Mouse (Mus musculus) cerebellum, postnatal 14 days (tissue): Measurements from ENCODE around the gene Zic1.

Experiments
- DNase-seq, 2 experiments: peaks; one replicate each; pipeline ENCODE4 v3.0.0; 2021; ENCODE audit warnings: mixed read lengths in 2 of 2

Zic1 gene

GRCm38 (mm10) chr9:91384136-91384500 is 18.5 kb upstream of the Zic1 start:
- peak; percentile 74 to 78 for DNase-seq

GRCm38 (mm10) chr9:91383441-91384135 is 18.0 kb upstream of the Zic1 start:
- peak; percentile 82 to 85 for DNase-seq

- peak; percentile 67 to 73 for DNase-seq
Observed at GRCm38 (mm10) chr9:91382471-91383255, 17.1 kb upstream of the Zic1 start.

- DNase-seq, result no peak
Observed at GRCm38 (mm10) chr9:91382111-91382379, 16.4 kb upstream of the Zic1 start.

GRCm38 (mm10) chr9:91381284-91382110 is 15.9 kb upstream of the Zic1 start:
- peak; percentile 94 to 96 for DNase-seq

- DNase-seq, result peak; percentile 74 to 75
Observed at GRCm38 (mm10) chr9:91380458-91380914, 14.9 kb upstream of the Zic1 start.

GRCm38 (mm10) chr9:91379781-91380457 is 14.3 kb upstream of the Zic1 start:
- DNase-seq, result peak; percentile 61 to 67

GRCm38 (mm10) chr9:91379300-91379635 is 13.7 kb upstream of the Zic1 start:
- DNase-seq, result no peak

GRCm38 (mm10) chr9:91378411-91379299 is 13.0 kb upstream of the Zic1 start:
- peak; percentile 81 to 86 for DNase-seq

- peak; percentile 89 to 91 for DNase-seq
Observed at GRCm38 (mm10) chr9:91377873-91378150, 12.2 kb upstream of the Zic1 start.

- peak; percentile 17 to 74 for DNase-seq
Observed at GRCm38 (mm10) chr9:91377036-91377872, 11.6 kb upstream of the Zic1 start.

- peak; percentile 11 to 48 for DNase-seq
Observed at GRCm38 (mm10) chr9:91374665-91375064, 9.1 kb upstream of the Zic1 start.

- DNase-seq, result peak; percentile 73 to 74
Observed at GRCm38 (mm10) chr9:91373811-91374575, 8.4 kb upstream of the Zic1 start.

- DNase-seq, result peak; percentile 15 to 54
Observed at GRCm38 (mm10) chr9:91371608-91372007, 6.0 kb upstream of the Zic1 start.

GRCm38 (mm10) chr9:91371011-91371410 is 5.4 kb upstream of the Zic1 start:
- peak; percentile 36 to 62 for DNase-seq

- DNase-seq, result peak; percentile 62 to 73
Observed at GRCm38 (mm10) chr9:91370191-91370708, 4.6 kb upstream of the Zic1 start.

GRCm38 (mm10) chr9:91369293-91369991 is 3.8 kb upstream of the Zic1 start:
- DNase-seq, result peak; percentile 73 to 75

GRCm38 (mm10) chr9:91368946-91369292 is 3.3 kb upstream of the Zic1 start:
- no peak for DNase-seq

GRCm38 (mm10) chr9:91368150-91368549 is 2.5 kb upstream of the Zic1 start:
- peak; percentile 76 to 77 for DNase-seq
